Mouse (Mus musculus) heart, adult 2 months (tissue): ENCODE data around the gene Ccr2.

ENCODE experiments used
- CTCF ChIP-seq: fragments of 200-600 bp; IDR thresholded peaks from 2 replicates; pipeline ENCODE4 v1.8.1; 2022; ENCODE audit warnings: antibody characterized with exemption, mild to moderate bottlenecking, moderate library complexity
- EP300 ChIP-seq: fragments of 200-500 bp; IDR thresholded peaks from 2 replicates; pipeline ENCODE4 v1.6.1; 2011; ENCODE audit warnings: low read depth, low read length, control low read depth; ENCODE audit not compliant: insufficient read depth

DNA sequence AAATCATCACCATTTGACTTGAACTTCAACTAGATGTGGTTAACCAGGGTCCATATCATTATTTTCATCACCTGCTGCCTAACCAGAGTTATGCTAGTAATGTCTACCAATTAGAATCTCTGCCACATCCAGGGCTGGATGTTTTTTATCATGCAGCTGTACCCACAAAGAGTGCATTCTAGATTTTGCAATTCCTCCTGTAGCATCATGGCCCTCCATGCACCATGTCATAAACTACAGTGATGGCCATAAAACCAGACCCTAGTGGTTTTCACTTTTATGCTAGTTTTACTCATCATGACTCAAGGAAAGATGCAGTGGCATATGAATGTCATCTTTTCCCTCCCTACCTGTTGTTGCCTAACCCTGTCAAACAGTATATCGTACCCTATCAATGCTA is 2.6 kb upstream of the Ccr2 start:
- TF ChIP-seq EP300 (no peak), CTCF (no peak)
